Comparison of ENCODE assay signal across 10 mouse cellular contexts in genomic region chr5:148969648-148970047, GRCm38 (mm10). TPM values are rescaled to one million over a fixed set of nuclear protein-coding genes. Genes with fewer than 3 reads are reported as not detected.
DNase-seq lines count a peak whose midpoint lies in the region; ATAC-seq and TF ChIP-seq lines count a peak whose summit lies in the region.
"Had no signal": no experiment of that assay in that cellular context is flagged by ENCODE, and none has a peak within 500 bp of the region (broad histone marks: within the 10 kb centered on the region; RNA-seq: fewer than 3 reads in every experiment).

No protein-coding gene starts in this region.

- TF ChIP-seq CTCF in intestine, postnatal 0 days (IDR thresholded peaks at IDR 0.05; ENCODE audit: low read depth) = no peak

- H3K9ac ChIP-seq in embryonic facial prominence, embryonic 14.5 days (ENCODE audit: low read depth, low read length) = no peak overlapping the region
- H3K9ac ChIP-seq in intestine, postnatal 0 days (ENCODE audit: low read depth, low read length) = no peak overlapping the region
- H3K9ac ChIP-seq in forebrain, embryonic 13.5 days = no peak overlapping the region

- H3K27me3 ChIP-seq in embryonic facial prominence, embryonic 14.5 days (replicated peaks; ENCODE audit: control insufficient read depth, insufficient read depth, low read length) = no peaks in the 10 kb centered on the region
- no peaks in the 10 kb centered on the region for H3K27me3 ChIP-seq in intestine, postnatal 0 days (replicated peaks; ENCODE audit: control insufficient read depth, insufficient read depth, low read length)
- H3K27me3 ChIP-seq in forebrain, embryonic 13.5 days = no peaks in the 10 kb centered on the region

- no peaks in the 10 kb centered on the region for H3K9me3 ChIP-seq in embryonic facial prominence, embryonic 14.5 days (ENCODE audit: control insufficient read depth, low read length)
- H3K9me3 ChIP-seq in intestine, postnatal 0 days (ENCODE audit: control insufficient read depth) = no peaks in the 10 kb centered on the region
- no peaks in the 10 kb centered on the region for H3K9me3 ChIP-seq in forebrain, embryonic 13.5 days (replicated peaks)

- no peak overlapping the region for H3K4me2 ChIP-seq in embryonic facial prominence, embryonic 14.5 days (ENCODE audit: low read depth, low read length)
- no peak overlapping the region for H3K4me2 ChIP-seq in intestine, postnatal 0 days (replicated peaks; ENCODE audit: low read depth)
- no peak overlapping the region for H3K4me2 ChIP-seq in forebrain, embryonic 13.5 days

- H3K27ac ChIP-seq in embryonic facial prominence, embryonic 14.5 days (replicated peaks; ENCODE audit: low read depth, low read length) = 0 out of 2 replicates have a peak overlapping the region, but pooled peaks have one; percentile 16
- H3K27ac ChIP-seq in intestine, postnatal 0 days (ENCODE audit: low read depth, low read length) = no peak overlapping the region
- no peak overlapping the region for H3K27ac ChIP-seq in forebrain, embryonic 13.5 days

- WGBS in embryonic facial prominence, embryonic 14.5 days = 52% methylated on average over 9 of the region's 9 CpGs
- 49% methylated on average over 9 of the region's 9 CpGs for WGBS in intestine, postnatal 0 days
- WGBS in forebrain, embryonic 13.5 days = 72% methylated on average over 9 of the region's 9 CpGs

- H3K36me3 ChIP-seq in embryonic facial prominence, embryonic 14.5 days (ENCODE audit: control insufficient read depth, insufficient read depth, low read length) = no peaks in the 10 kb centered on the region
- no peaks in the 10 kb centered on the region for H3K36me3 ChIP-seq in intestine, postnatal 0 days (ENCODE audit: control insufficient read depth, insufficient read depth)
- no peaks in the 10 kb centered on the region for H3K36me3 ChIP-seq in forebrain, embryonic 13.5 days (ENCODE audit: poor library complexity, severe bottlenecking)

- intact Hi-C loops in left cerebral cortex, postnatal 36 days (cut with DNase I) = no loop called here

- peaks cover 34% of the 10 kb centered on the region for H3K4me1 ChIP-seq in embryonic facial prominence, embryonic 14.5 days (ENCODE audit: control insufficient read depth, insufficient read depth, low read length)
- H3K4me1 ChIP-seq in intestine, postnatal 0 days (replicated peaks; ENCODE audit: control insufficient read depth, insufficient read depth, low read length) = no peaks in the 10 kb centered on the region; the same call in 1 of the 2 replicates
- peaks cover 19% of the 10 kb centered on the region for H3K4me1 ChIP-seq in forebrain, embryonic 13.5 days

- no peak overlapping the region for H3K4me3 ChIP-seq in embryonic facial prominence, embryonic 14.5 days (ENCODE audit: low read depth, low read length)
- H3K4me3 ChIP-seq in intestine, postnatal 0 days (ENCODE audit: low read depth, low read length) = no peak overlapping the region
- H3K4me3 ChIP-seq in forebrain, embryonic 13.5 days = no peak overlapping the region

- peak; percentile 42 for DNase-seq in embryo, embryonic 10.5 days (ENCODE audit: low spot score)
- DNase-seq in embryo, embryonic 11 days = no peak
- peak; percentile 45 for DNase-seq in embryonic facial prominence, embryonic 14.5 days (ENCODE audit: low spot score)
- DNase-seq in lung, postnatal 14 days = peak; percentile 51
- DNase-seq in left cerebral cortex, postnatal 36 days (ENCODE audit: low spot score in 2 of 2) = no peak
- no peak for DNase-seq in layer of hippocampus, postnatal 10 days (ENCODE audit: low spot score in 2 of 2)

- ATAC-seq in embryonic facial prominence, embryonic 14.5 days (ENCODE audit: low read depth) = no peak
- ATAC-seq in intestine, postnatal 0 days = peak; percentile 58
- ATAC-seq in forebrain, embryonic 13.5 days = no peak

RNA-seq across cellular contexts. Expression of gene Gm42791, which starts 25.3 kb away (rescaled TPM):
- 2.2 TPM in 1 of 2 replicates, not detected in the other for polyA plus RNA-seq in embryonic facial prominence, embryonic 14.5 days (2014; fragmentation: Nextera tagmentation; extraction: Ambion mirVana)
- not detected in 2 replicates for polyA plus RNA-seq in intestine, postnatal 0 days (2015; fragmentation: Nextera tagmentation; extraction: Ambion mirVana)
- 10 to 100 TPM; 14.8 to 36.1 TPM for total RNA-seq in left cerebral cortex, postnatal 36 days (2021)
- total RNA-seq in layer of hippocampus, postnatal 10 days (2021) = 10 to 100 TPM in 1 of 2 experiments, 1 to 10 TPM in 1; 9.6 to 11.5 TPM
- 3.5 and 10.1 TPM in 2 replicates for polyA plus RNA-seq in forebrain, embryonic 13.5 days (2015; fragmentation: Nextera tagmentation; extraction: Ambion mirVana)
- polyA plus RNA-seq: C2C12; small intestine, adult 2 months had no signal

RNA-seq across cellular contexts. Expression of gene Katnal1, which starts 40.5 kb away (rescaled TPM):
- 13.8 and 14.4 TPM in 2 replicates for polyA plus RNA-seq in embryonic facial prominence, embryonic 14.5 days (2014; fragmentation: Nextera tagmentation; extraction: Ambion mirVana)
- polyA plus RNA-seq in intestine, postnatal 0 days (2015; fragmentation: Nextera tagmentation; extraction: Ambion mirVana) = 2.7 and 2.9 TPM in 2 replicates
- total RNA-seq in left cerebral cortex, postnatal 36 days (2021) = 10 to 100 TPM; 69.5 to 72.8 TPM
- total RNA-seq in layer of hippocampus, postnatal 10 days (2021) = 10 to 100 TPM; 41.6 to 46.4 TPM
- polyA plus RNA-seq in forebrain, embryonic 13.5 days (2015; fragmentation: Nextera tagmentation; extraction: Ambion mirVana) = 31.6 and 38.5 TPM in 2 replicates

Comparison
In these comparisons a context has a peak if more than half of its experiments do, and no peak if none do; other contexts are left out.
1. DNase-seq: peak in embryo, embryonic 10.5 days (single experiment), embryonic facial prominence, embryonic 14.5 days (single experiment) and lung, postnatal 14 days (single experiment); none in embryo, embryonic 11 days (single experiment), left cerebral cortex, postnatal 36 days (0 of 2) and layer of hippocampus, postnatal 10 days (0 of 2).